Mouse (Mus musculus): Measurements from ENCODE around the gene Cdx2.

Gene Cdx2

DNA sequence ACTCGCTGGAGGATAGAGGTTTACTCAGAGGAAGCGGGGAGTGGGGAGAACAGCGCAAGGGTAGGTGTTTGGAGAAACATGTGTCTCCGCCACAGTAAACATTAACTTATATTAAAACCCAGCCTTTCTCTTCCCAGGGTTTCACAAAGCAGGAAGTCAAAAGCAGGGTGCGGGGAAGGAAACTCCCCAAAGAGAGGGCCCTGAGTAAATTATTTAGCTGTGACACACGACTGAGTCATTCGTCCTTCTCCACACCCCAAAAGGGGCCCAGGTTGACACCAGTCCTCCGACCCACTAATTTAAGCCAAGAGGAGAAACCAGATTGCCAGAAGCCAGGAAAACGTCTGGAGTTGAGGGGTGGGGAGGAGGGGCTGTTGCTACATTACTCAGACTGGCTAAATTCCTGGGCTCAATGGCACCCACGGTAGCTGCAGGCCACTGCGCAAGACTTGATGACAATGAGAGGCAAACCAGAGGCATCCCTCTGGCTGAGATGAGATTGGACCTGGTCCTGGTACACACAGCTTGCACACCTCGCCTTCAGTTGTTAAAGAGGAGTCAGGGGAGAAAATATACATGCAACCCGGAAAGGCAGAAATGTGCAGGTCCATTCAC lies 14.5 kb downstream of the Cdx2 start:
- DNase-seq, result no peak

DNA sequence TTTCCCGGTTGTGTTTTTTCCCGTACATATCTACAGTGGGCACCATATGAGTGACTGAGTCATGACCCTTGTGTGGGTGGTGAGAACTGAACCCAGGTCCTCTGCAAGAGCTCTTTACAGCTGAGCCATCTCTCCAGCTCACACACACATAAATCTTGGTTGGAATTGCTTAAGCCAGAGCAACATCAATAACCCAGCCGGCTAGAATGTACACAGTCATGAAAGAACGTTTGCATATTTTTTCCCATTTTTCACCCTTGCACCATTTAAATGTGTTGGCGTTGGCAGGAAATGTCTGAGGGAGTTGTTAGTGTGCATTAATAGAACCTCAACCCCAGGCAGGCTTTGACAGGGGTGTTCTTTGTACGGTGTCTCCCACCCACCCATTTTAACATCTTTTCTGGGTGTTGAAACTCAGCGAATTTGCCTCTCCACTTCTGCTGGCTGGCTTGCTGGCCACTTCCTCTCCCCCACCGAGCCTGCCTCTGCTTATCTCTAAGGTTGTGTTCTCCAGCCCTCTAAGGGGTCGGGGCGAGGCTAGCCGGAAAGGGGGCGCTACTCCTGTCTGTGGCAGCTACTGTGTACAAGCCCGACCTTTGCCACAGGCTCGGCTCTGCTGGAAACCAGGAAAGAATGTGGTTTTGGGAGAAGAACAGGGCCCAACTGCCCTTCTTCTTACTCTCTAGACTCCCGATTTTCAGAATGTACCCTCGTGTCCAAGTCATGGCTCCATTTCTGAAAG lies 15.1 kb downstream of the Cdx2 start:
- DNase-seq, result no peak

DNA sequence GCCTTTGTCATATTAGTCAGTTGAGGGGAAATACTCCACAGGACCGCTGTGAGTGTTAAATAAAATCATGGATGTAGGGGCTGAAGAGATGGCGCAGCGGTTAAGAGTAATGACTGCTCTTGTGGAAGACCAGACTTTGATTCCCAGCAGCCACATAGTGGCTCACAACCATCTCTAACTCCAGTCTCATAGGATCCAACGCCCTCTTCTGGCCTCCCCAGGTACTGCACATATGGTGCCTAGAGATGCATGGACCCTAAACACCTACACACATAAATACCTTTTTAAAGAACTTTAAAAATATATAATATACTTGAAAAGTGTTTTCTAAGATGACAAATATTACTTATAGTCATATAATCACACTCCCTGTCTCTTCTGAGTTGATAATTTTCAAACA lies 22.7 kb downstream of the Cdx2 start:
- DNase-seq, result no peak

DNA sequence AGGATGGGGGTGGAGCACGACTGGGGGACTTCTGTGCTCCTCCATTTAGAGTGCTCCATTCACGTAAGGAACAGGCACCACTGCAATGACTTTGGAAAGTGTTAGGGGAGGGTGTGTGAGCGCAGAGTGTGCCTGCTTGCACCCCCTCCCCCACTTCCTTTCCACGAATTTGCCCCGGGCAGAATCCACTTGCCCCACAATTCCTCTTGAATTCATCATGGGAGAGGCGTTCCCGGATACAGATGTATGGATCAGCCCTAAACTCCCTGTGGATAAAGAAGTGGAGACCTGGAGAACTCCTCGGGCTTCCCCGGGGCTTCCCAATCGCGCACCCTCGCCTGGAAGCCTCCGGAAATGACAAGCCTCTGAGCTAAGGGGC lies 29.5 kb downstream of the Cdx2 start:
- DNase-seq, result no peak

DNA sequence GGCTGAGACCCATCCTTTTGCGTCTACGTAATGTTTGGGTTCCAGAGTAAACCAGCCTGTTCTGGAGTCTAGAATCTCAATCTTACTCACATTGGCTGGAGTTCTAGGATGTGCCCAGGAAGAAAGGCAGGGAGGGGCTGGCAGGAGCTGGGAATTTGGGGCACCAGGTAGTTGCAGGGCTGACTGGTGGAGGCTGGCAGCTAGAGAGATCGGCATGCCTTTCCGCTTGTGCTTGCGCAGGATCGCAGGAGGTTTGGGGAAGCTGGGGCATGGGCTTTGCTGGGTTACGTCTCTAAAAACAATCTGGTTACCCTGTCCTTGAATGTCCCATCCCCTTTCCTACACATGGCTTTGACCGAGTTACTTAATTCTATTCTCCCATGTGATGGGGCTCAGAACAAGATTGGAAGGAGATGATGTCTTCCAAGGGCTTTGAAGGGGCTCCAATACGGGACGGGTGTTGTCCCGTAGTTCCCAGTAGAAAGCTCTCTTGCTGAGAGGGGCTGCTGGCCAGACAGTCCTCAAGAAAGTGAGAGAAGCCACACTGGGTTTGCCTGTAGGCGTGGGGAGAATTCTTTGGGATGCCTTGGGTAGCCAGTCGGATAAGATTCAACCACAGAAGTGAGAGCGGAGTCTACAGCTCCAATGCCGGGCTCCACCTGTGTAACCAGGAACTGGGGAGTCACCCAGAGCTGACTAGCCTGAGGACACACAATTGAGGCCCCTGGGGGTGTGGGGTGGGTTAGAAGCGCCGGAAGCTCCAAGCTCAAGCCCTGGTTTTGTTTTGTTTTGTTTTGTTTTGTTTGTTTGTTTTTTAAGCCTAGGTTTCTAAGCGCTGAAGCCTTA lies 30.1 kb downstream of the Cdx2 start:
- no peak for DNase-seq

DNA sequence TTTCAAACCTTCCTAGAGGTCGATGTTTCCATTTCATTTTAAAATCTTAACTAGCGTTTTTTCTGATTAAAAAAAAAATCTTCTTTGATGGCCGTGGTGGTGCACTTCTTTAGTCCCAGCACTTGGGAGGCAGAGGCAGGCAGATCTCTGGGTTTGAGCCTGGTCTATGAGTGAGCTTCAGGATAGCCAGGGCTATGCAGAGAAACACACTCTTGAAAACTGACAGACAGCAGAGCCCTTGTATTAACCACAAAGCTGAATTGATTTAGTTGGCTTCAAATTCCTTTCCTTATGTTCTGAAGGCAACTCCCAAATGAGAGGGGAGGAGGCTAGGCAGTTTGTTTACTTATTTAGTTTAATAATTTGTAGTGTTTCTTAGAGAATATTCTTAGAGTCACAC lies 31.3 kb downstream of the Cdx2 start:
- no peak for DNase-seq

DNA sequence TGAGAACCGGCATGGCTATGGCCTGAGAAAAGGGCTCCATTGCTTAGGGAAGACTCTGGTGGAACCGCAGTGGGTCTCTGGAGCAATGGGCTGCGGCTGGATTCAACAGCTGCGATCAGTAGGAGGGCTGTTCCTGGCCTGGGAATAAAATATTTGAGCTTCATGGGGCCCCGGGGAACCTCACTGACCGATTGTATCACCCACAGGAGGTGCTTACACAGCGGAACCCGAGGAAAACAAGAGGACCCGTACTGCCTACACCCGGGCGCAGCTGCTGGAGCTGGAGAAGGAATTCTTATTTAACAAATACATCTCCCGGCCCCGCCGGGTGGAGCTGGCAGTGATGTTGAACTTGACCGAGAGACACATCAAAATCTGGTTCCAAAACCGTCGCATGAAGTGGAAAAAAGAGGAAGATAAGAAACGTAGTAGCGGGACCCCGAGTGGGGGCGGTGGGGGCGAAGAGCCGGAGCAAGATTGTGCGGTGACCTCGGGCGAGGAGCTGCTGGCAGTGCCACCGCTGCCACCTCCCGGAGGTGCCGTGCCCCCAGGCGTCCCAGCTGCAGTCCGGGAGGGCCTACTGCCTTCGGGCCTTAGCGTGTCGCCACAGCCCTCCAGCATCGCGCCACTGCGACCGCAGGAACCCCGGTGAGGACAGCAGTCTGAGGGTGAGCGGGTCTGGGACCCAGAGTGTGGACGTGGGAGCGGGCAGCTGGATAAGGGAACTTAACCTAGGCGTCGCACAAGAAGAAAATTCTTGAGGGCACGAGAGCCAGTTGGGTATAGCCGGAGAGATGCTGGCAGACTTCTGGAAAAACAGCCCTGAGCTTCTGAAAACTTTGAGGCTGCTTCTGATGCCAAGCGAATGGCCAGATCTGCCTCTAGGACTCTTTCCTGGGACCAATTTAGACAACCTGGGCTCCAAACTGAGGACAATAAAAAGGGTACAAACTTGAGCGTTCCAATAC lies 32.6 kb downstream of the Cdx2 start:
- DNase-seq, result peak; percentile 83

GRCm38 (mm10) chr5:147272808-147273345 lies 34.2 kb downstream of the Cdx2 start:
- DNase-seq, result peak; percentile 65

DNA sequence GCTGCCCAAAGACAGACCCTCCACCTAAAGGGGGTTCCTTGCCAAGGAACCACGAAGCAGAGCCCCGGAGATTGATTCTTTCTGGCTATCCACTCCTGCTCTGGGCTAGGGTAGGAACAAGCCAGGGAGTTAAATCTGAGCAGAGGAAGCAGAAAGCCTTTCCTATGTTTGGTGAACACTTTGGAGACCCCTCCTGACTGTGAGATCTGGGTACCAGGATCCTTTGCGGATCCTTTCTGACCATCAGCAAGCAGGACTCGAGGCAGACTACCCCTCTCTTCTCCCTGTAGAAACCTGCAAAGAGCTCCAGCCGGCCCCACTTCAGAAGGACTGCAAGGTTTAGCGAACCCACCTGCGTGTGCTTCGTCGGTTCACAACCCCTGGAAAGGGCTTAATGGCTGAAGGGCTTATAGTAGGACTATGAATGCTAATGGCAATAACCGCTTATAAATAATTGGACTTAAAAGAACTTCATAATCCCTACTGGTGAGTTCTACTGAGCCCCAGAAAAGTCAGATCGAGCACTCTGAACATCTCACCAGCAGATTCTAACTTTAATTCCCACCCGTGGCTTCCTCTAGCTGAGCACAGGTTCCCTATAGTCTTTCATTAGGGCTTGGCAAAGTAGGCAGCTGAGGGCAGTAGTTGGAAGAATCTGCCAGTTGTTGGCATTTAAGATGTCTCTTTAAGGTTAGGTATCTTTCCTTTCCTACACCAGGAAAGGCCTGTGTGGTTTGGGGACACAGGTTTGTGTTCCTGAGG lies 34.8 kb downstream of the Cdx2 start:
- peak; percentile 27 for DNase-seq

DNA sequence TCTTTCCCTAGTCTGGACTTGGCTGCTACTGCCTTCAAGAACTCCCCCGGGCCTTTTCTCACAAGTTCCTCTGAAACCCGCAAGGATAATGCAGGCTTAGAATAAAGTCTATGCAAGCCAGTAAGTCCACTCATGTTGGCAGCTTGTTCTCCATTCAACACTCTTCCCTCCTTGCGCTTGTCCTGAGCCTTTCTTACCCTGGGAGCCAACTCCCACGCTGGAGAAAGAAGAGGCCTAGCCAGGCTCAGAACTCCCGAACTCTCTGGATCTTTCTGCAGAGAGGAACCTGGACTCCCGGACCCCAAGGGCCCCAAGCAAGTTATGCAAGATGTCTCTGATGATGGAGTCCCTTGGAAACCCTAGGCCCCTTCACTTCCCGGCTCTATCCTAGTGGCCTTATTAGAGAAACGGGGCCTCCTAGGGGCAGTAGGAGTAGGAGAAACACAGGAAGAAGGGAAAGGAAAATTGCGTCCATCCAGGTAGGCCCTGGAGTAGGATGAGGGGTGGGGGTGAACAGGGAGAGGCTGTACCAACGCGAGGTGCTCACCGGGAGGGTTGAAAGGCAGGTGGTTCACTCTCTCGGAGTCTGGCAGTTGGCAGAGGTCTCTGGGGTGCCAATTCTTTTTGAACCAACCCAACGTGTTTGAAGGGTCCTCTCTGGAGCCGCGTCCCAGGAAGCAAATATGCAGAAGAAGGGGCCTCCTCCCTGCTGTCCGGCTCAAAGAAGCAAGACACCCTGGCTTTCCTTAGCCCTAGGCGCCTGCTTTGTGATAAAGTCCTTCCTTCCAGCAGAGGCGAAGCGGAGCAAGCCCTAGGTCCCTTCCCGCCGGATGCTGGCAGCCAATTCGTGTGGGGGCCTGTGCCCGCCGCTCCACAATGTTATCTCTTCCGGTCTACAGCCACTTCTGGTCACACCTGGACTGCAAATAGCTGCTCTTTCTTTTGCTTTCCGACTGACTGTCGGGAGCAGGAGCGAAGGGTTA lies 36.1 kb downstream of the Cdx2 start:
- peak; percentile 67 for DNase-seq

- DNase-seq, result peak; percentile 62
Observed at GRCm38 (mm10) chr5:147269926-147270672, 37.0 kb downstream of the Cdx2 start, which contains the start of gene Pdx1. Gene Pdx1, plus strand, starts transcription at chr5:147269959.

DNA sequence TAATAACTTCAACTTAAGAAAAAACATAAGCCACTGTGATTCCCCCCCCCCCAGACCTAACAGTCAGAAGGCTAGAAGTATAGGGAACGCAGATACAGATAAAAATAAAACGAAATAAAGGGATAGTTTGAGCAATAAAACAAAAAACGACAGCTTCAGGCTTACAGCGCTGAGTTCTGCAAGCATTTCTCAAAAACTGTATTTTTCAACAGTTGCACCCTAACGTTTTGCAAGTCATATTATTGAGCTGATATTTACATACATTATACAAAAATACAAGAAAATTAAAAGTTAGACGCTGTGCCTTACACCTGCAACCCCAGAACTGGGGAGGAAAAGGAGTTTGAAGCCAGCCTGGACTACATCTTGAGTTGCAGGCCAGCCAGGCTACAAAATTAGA lies 37.7 kb downstream of the Cdx2 start:
- no peak for DNase-seq

GRCm38 (mm10) chr5:147268728-147269127 lies 38.3 kb downstream of the Cdx2 start:
- DNase-seq, result peak; percentile 55

DNA sequence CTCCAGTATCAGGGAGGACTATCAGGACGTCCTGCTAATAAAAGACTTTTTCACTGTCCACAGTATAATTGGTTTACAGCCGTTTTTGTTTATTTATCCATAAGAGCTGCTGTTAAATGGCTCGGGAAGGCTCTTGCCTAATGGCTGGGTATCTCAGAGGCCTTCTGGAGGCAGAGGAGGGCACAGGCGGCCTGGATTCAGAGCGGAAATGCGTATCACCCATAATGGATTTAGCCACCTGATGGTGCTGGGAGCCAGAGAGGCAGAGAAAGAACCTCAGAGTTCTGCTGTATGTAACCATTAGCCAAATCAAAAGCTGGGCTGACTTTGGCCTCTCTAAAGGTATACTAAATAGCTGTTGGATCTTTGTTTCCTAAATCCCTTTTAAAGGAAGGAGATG lies 39.6 kb downstream of the Cdx2 start:
- DNase-seq, result peak; percentile 35

DNA sequence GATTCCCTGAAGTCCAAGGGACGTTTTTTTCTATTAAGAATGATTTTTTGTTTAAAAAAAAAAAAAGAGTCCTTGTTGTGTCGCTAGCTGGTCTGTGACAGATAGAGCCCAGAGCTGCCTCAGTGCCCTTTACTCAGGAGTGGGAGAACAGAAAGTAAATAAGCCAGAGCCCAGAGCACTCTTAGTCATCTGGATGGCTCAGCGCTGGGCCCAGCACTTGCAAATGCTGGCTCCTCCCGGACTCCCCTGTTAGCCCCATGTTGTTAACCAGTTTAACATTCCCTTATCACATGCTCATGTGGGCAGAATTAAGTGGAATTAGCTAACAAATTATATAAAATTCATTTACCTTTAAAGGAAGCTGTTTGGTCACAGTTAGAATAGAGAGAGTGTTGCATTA lies 43.1 kb downstream of the Cdx2 start:
- DNase-seq, result peak; percentile 60

GRCm38 (mm10) chr5:147261899-147262541 lies 45.0 kb downstream of the Cdx2 start:
- DNase-seq, result peak; percentile 50

GRCm38 (mm10) chr5:147260778-147261177 lies 46.3 kb downstream of the Cdx2 start:
- DNase-seq, result peak; percentile 10

DNA sequence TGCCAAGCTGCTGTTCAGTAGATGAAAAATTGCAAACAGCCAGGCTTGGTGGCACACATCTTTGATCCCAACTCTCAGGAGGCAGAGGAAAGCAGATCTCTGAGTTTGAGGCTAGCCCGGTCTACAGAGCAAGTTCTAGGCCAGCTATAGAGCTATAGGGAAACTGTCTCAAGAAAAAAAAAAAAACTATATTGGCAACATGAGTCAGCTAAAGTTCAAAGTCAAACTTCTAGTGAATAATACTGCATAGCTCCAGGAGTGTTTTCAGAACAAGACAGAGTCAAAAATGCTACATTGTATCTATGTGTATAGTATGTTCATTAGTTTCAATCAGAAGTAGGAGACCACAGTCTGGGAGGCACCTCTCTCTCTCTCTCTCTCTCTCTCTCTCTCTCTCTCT lies 46.9 kb downstream of the Cdx2 start:
- peak; percentile 33 for DNase-seq
